Mouse (Mus musculus): ENCODE data around the gene Ptrh1.

GRCm38 (mm10) chr2:32816946-32817581, 41.5 kb downstream of the Ptrh1 start:
- TF ChIP-seq CTCF (IDR thresholded peaks at IDR 0.05) (no peak), POLR2A (IDR thresholded peaks at IDR 0.05; ENCODE audit: insufficient read depth, low read depth, low read length) (no peak), EP300 (IDR thresholded peaks at IDR 0.05; ENCODE audit: insufficient read depth, low read depth, low read length) (no peak)
